Mouse (Mus musculus) bone marrow, adult 2 months (tissue): ENCODE measurements around the gene Emx2.

ENCODE experiments used
- CTCF ChIP-seq: fragments of 200-500 bp; IDR thresholded peaks from 2 replicates; pipeline ENCODE4 v1.5.1; 2011; ENCODE audit warnings: low read length, control low read depth; ENCODE audit not compliant: control insufficient read depth, insufficient read depth
- POLR2A ChIP-seq: fragments of 200-500 bp; IDR thresholded peaks from 2 replicates; pipeline ENCODE4 v1.6.1; 2011; ENCODE audit warnings: low read depth, mild to moderate bottlenecking, control low read depth, low read length, borderline replicate concordance; ENCODE audit not compliant: control insufficient read depth

GRCm38 (mm10) chr19:59450561-59451135, 7.5 kb upstream of the Emx2 start:
- TF ChIP-seq CTCF (no peak), POLR2A (no peak)
